Mouse (Mus musculus) ES-E14 (cell line): ENCODE results near the gene Vdr. TPM values are rescaled to one million over a fixed set of nuclear protein-coding genes. Genes with fewer than 3 reads are reported as not detected.

Source experiments
- DNase-seq: peaks from one replicate; pipeline ENCODE4 v3.0.0-alpha.2; 2013; ENCODE audit warnings: low read depth, low spot score
- H3K27ac ChIP-seq: 2 replicates; pipeline ENCODE4 v1.5.1; 2012; ENCODE audit warnings: low read depth, mild to moderate bottlenecking, low read length, moderate library complexity, mixed read lengths; ENCODE audit not compliant: poor library complexity, insufficient read depth, severe bottlenecking
- H3K36me3 ChIP-seq: 2 replicates; pipeline ENCODE4 v1.6.1; 2012; ENCODE audit warnings: mild to moderate bottlenecking, low read length, moderate library complexity, mixed read lengths; ENCODE audit not compliant: control insufficient read depth, poor library complexity, insufficient read depth, severe bottlenecking
- H3K4me1 ChIP-seq, 2 experiments: fragments of 150-350 bp in 1 of 2; sonication (generic) in 1 of 2; 2 replicates each; pipeline ENCODE4 v1.6.1; 2012; ENCODE audit warnings: low read length in 2 of 2, mild to moderate bottlenecking in 1 of 2, mixed read lengths in 1 of 2; ENCODE audit not compliant: control insufficient read depth in 2 of 2, insufficient read depth in 2 of 2, poor library complexity in 1 of 2
- H3K4me3 ChIP-seq, 2 experiments: fragments of 150-350 bp in 1 of 2; sonication (generic) in 1 of 2; 2 replicates each; pipeline ENCODE4 v1.5.1; 2012; ENCODE audit warnings: low read length in 2 of 2, low read depth in 1 of 2, mild to moderate bottlenecking in 1 of 2, mixed read lengths in 1 of 2; ENCODE audit not compliant: insufficient read depth in 1 of 2, poor library complexity in 1 of 2, severe bottlenecking in 1 of 2
- H3K9ac ChIP-seq: 2 replicates; pipeline ENCODE4 v1.6.1; 2012; ENCODE audit warnings: low read depth, mild to moderate bottlenecking, low read length, mixed read lengths; ENCODE audit not compliant: poor library complexity, insufficient read depth, severe bottlenecking
- H3K9me3 ChIP-seq: fragments of 150-350 bp; sonication (generic); 2 replicates; pipeline ENCODE4 v1.6.1; 2012; ENCODE audit warnings: low read depth, mild to moderate bottlenecking, low read length; ENCODE audit not compliant: control insufficient read depth, insufficient read depth
- CHD2 ChIP-seq: IDR thresholded peaks from 2 replicates; pipeline ENCODE4 v1.6.1; 2014; ENCODE audit warnings: mild to moderate bottlenecking, low read depth, low read length, inconsistent platforms
- HCFC1 ChIP-seq: IDR thresholded peaks from 2 replicates; pipeline ENCODE4 v1.6.1; 2012; ENCODE audit warnings: low read length, inconsistent platforms, borderline replicate concordance; ENCODE audit not compliant: insufficient read depth
- MAFK ChIP-seq: IDR thresholded peaks from 2 replicates; pipeline ENCODE4 v1.6.1; 2014; ENCODE audit warnings: mild to moderate bottlenecking, low read depth, low read length, inconsistent platforms; ENCODE audit not compliant: insufficient read depth
- ZC3H11A ChIP-seq: IDR thresholded peaks from 2 replicates; pipeline ENCODE4 v1.6.1; 2012; ENCODE audit warnings: low read depth, mild to moderate bottlenecking, inconsistent platforms, low read length, borderline replicate concordance
- ZNF384 ChIP-seq: IDR thresholded peaks from 2 replicates; pipeline ENCODE4 v1.6.1; 2012; ENCODE audit warnings: low read depth, low read length, inconsistent platforms
- in situ Hi-C, 2 experiments: fragments of 600-800 bp; cut with MboI; formaldehyde crosslinking; loops; one replicate each; pipeline ENCODE4 v1.15.1; 2025; ENCODE audit warnings: low sequenced_read_pairs in 2 of 2, inconsistent platforms in 1 of 2; ENCODE audit not compliant: unreplicated experiment in 2 of 2
- total RNA-seq: library from RNA; depleted of rRNA; stranded (reverse); fragments of 300-350 nt; gene quantifications from 2 replicates; pipeline ENCODE4 v1.2.3, GENCODE M21; 2012

Vdr gene
- total RNA-seq, 1 experiment, result 0.22 TPM

- no peak for DNase-seq
- no peak for TF ChIP-seq ZC3H11A
- no peak for TF ChIP-seq ZNF384
- no peak for TF ChIP-seq CHD2
- TF ChIP-seq MAFK, result no peak
- TF ChIP-seq HCFC1, result no peak
- Histone ChIP-seq H3K27ac (no peak overlapping the region), H3K9me3 (no peaks in the 10 kb centered on the region), H3K9ac (no peak overlapping the region), H3K4me3 (no peak overlapping the region), H3K4me1 (peaks cover 2 to 10% of the 10 kb centered on the region in 2 experiments; a peak in 2 of 4 replicates), H3K36me3 (no peaks in the 10 kb centered on the region)
- in situ Hi-C loops, result no loop called here
Measured at GRCm38 (mm10) chr15:97826588-97827261, 83.7 kb downstream of the Vdr start.

- Histone ChIP-seq H3K27ac (no peak overlapping the region), H3K36me3 (no peaks in the 10 kb centered on the region), H3K4me1 (peaks cover 2 to 10% of the 10 kb centered on the region in 2 experiments; a peak in 2 of 4 replicates), H3K9me3 (no peaks in the 10 kb centered on the region), H3K4me3 (peak overlapping the region in 1 of 2 experiments; percentile 53; a peak in 3 of 4 replicates), H3K9ac (no peak overlapping the region)
- DNase-seq, result no peak
- TF ChIP-seq ZNF384 (no peak), CHD2 (no peak), HCFC1 (no peak), MAFK (no peak), ZC3H11A (no peak)
- in situ Hi-C loops, result no loop called here
Measured at GRCm38 (mm10) chr15:97825941-97826587, 84.4 kb downstream of the Vdr start.

DNA sequence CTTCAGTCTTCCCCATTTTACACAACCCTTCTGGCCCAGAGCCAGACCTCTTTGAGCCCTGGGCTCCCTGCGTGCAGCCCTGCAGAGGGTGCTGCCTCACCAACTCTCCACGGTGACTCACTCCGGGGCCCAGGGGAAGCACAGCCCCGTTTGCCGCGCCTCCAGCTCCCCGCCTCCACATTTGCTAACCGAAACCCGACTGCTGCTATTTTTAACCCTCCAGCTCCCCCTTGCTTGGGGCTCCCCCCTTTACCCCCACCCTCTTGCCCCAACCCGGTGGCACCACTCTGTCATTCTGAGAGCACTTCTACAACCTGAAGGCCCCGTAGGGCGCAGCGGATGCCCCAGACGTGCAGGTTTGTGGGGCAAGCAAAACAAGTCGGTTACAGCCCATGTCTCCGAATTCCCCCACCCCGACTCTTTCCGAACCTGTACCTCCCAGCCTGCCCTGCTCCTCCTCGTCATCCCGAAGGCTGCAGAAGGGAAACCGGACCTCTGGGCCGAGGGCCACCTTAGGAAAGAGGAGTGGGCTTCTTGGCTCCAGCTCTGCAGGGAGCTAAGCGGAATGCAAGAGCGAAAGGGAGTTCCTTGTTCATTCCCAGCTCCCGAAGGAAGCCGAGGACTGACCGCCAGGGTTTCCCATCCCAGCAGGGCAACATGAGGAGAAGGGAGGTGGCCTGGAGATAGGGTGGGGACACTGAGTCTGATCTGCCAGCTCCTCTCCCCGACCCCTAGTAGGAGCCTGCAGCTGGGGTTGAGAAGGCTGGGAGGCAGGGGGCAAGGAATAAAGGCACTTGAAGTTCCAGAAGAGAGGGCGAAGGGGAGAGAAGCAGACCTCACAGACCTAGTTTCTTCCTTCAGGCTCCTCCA, 85.1 kb downstream of the Vdr start:
- Histone ChIP-seq H3K27ac (no peak overlapping the region), H3K36me3 (no peaks in the 10 kb centered on the region), H3K4me1 (peaks cover 2 to 10% of the 10 kb centered on the region in 2 experiments; a peak in 2 of 4 replicates), H3K9me3 (no peaks in the 10 kb centered on the region), H3K9ac (0 out of 2 replicates have a peak overlapping the region, but pooled peaks have one; percentile 13), H3K4me3 (peak overlapping the region; percentile 51 to 53)
- DNase-seq, result no peak
- in situ Hi-C loops, result no loop called here
- TF ChIP-seq ZNF384 (no peak), HCFC1 (no peak), ZC3H11A (no peak), MAFK (no peak), CHD2 (no peak)

DNA sequence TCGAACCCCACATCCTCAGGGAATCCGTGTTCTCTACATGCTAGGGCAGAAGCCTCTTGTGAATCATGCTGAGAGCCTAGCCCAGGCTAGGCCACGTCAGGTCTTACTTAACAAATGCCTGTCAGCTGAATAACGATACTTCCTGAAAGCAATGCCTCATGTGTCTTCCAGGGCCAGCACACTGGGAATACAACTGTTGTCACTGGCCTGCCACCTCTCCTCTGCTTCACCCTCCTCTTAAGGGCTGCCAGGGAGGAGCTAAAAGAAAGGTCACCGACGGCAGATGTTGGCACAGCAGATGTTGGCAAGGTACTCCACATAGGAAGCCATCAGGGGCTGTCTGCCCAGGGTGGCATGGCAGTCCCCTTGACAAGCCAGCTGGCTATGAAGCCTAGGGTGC, 86.4 kb downstream of the Vdr start:
- Histone ChIP-seq H3K36me3 (no peaks in the 10 kb centered on the region), H3K9ac (no peak overlapping the region), H3K9me3 (no peaks in the 10 kb centered on the region), H3K4me3 (no peak overlapping the region), H3K4me1 (peaks cover under 1 to 8% of the 10 kb centered on the region in 2 experiments; a peak in 2 of 4 replicates), H3K27ac (no peak overlapping the region)
- DNase-seq, result no peak
- TF ChIP-seq CHD2 (no peak), ZNF384 (no peak), MAFK (no peak), HCFC1 (no peak), ZC3H11A (no peak)
- in situ Hi-C loops, result no loop called here
